Mouse (Mus musculus) liver, postnatal 0 days (tissue): ENCODE data around the gene Taf15.

Experiments
- CTCF ChIP-seq: sonication (generic); IDR thresholded peaks from 2 replicates; pipeline ENCODE4 v1.5.1; 2016; ENCODE audit warnings: antibody characterized with exemption, low read depth
- EP300 ChIP-seq: IDR thresholded peaks from 2 replicates; pipeline ENCODE4 v1.6.1; 2016; ENCODE audit warnings: antibody characterized with exemption, low read depth, mild to moderate bottlenecking

DNA sequence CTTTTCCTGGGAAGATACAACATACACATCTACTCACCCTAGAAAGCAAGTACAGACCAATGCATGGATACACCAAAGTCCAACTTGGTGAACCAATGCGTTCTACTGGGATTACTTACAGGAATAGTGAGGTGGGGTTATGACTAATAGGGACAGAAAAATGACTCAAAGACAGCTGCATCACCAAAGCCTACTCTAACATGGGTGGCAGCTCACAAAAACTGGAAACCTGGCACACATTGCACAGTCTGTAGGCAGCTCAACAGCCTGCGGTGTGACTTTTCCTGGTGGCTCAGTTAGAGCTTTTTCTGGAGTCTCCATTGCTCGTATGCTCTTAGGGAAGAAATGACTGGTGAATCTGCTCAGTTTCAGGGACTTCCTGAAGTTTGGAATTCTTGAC lies 4.1 kb upstream of the Taf15 start:
- TF ChIP-seq CTCF: no peak
- no peak for TF ChIP-seq EP300
